Mouse (Mus musculus) midbrain, embryonic 11.5 days (tissue): ENCODE measurements around the gene Olfr1175-ps. TPM values are rescaled to one million over a fixed set of nuclear protein-coding genes. Genes with fewer than 3 reads are reported as not detected.
A peak's percentile ranks its signal among the peaks of the same experiment; 100 is the strongest.

ENCODE experiments used
- ATAC-seq: fragments of 200-750 bp; cut with Nextera tagmentation; 2 replicates; pipeline ENCODE4 v1.8.0; 2017; ENCODE audit warnings: moderate TSS enrichment, moderate library complexity; ENCODE audit not compliant: low FRiP score
- DNase-seq: peaks from one replicate; pipeline ENCODE4 v3.0.0; 2015; ENCODE audit warnings: low spot score; ENCODE audit errors: missing footprints
- H3K27ac ChIP-seq: fragments of 300-500 bp; sonication (generic); 2 replicates; pipeline ENCODE4 v1.5.1; 2014; ENCODE audit warnings: low read depth, low read length
- H3K27me3 ChIP-seq: fragments of 300-500 bp; sonication (generic); 2 replicates; pipeline ENCODE4 v1.6.1; 2014; ENCODE audit warnings: mild to moderate bottlenecking, low read length, moderate library complexity, mixed read lengths; ENCODE audit not compliant: control insufficient read depth, insufficient read depth
- H3K36me3 ChIP-seq: fragments of 300-500 bp; sonication (generic); 2 replicates; pipeline ENCODE4 v1.6.1; 2014; ENCODE audit warnings: mild to moderate bottlenecking, low read length, moderate library complexity, mixed read lengths; ENCODE audit not compliant: control insufficient read depth, insufficient read depth
- H3K4me1 ChIP-seq: fragments of 300-500 bp; sonication (generic); 2 replicates; pipeline ENCODE4 v1.6.1; 2014; ENCODE audit warnings: low read length; ENCODE audit not compliant: control insufficient read depth, insufficient read depth
- H3K4me2 ChIP-seq: fragments of 300-500 bp; sonication (generic); 2 replicates; pipeline ENCODE4 v1.6.1; 2014; ENCODE audit warnings: mild to moderate bottlenecking, moderate library complexity
- H3K4me3 ChIP-seq: fragments of 300-500 bp; sonication (generic); 2 replicates; pipeline ENCODE4 v1.5.1; 2014; ENCODE audit warnings: low read depth, low read length
- H3K9ac ChIP-seq: fragments of 300-500 bp; sonication (generic); 2 replicates; pipeline ENCODE4 v1.6.1; 2014; ENCODE audit warnings: low read length
- H3K9me3 ChIP-seq: fragments of 300-500 bp; sonication (generic); 2 replicates; pipeline ENCODE4 v1.6.1; 2016; ENCODE audit warnings: low read length; ENCODE audit not compliant: control insufficient read depth
- WGBS: fragments of 180-500 bp; shearing (Covaris S2); extraction: QIAGEN DNeasy Blood & Tissue Kit; methylation state at CpG from one replicate; pipeline ENCODE4 v1.1.7; 2014; 5-methylcytosine and 5-hydroxymethylcytosine counted together
- polyA plus RNA-seq: library from polyadenylated mRNA; unstranded; fragments of >200 nt; fragmentation: Nextera tagmentation; extraction: Ambion mirVana; gene quantifications from 2 replicates; pipeline ENCODE4 v1.2.1, GENCODE M21; 2014

The Olfr1175-ps gene
- not detected in 2 replicates for polyA plus RNA-seq

GRCm38 (mm10) chr2:88327115-88327514, at the start of gene Olfr1175-ps:
Olfr1175-ps (minus strand) TSS chr2:88327215.
- ATAC-seq (no peak), DNase-seq (no peak)
- Histone ChIP-seq H3K4me1 (no peaks in the 10 kb centered on the region), H3K9me3 (no peaks in the 10 kb centered on the region), H3K9ac (no peak within 1 kb of the TSS), H3K27me3 (no peaks in the 10 kb centered on the region), H3K4me2 (no peak within 1 kb of the TSS), H3K27ac (no peak within 1 kb of the TSS), H3K4me3 (no peak within 1 kb of the TSS), H3K36me3 (no peaks in the 10 kb centered on the region)
- 96% methylated on average over 2 of the region's 2 CpGs for WGBS

GRCm38 (mm10) chr2:88356304-88356703, 29.3 kb upstream of the Olfr1175-ps start:
- no peaks in the 10 kb centered on the region for H3K9me3 ChIP-seq
- no peaks in the 10 kb centered on the region for H3K4me1 ChIP-seq
- H3K4me2 ChIP-seq = no peak overlapping the region
- ATAC-seq (peak; percentile 55; the same call in 1 of the 2 replicates), DNase-seq (peak; percentile 89)
- H3K36me3 ChIP-seq = no peaks in the 10 kb centered on the region
- 2% methylated on average over 2 of the region's 2 CpGs for WGBS
- no peak overlapping the region for H3K4me3 ChIP-seq
- no peaks in the 10 kb centered on the region for H3K27me3 ChIP-seq
- H3K27ac ChIP-seq = no peak overlapping the region
- no peak overlapping the region for H3K9ac ChIP-seq

GRCm38 (mm10) chr2:88346392-88346791, 19.4 kb upstream of the Olfr1175-ps start, which contains the start of gene Olfr1177-ps:
Olfr1177-ps (minus strand) TSS chr2:88346492.
- no peak within 1 kb of the TSS for H3K4me3 ChIP-seq
- no peaks in the 10 kb centered on the region for H3K9me3 ChIP-seq
- no peak within 1 kb of the TSS for H3K27ac ChIP-seq
- no peaks in the 10 kb centered on the region for H3K36me3 ChIP-seq
- H3K9ac ChIP-seq = no peak within 1 kb of the TSS
- DNase-seq (no peak), ATAC-seq (no peak)
- H3K4me2 ChIP-seq = no peak within 1 kb of the TSS
- H3K4me1 ChIP-seq = no peaks in the 10 kb centered on the region
- no peaks in the 10 kb centered on the region for H3K27me3 ChIP-seq
- WGBS = 83% methylated on average over 1 of the region's 1 CpGs

- Histone ChIP-seq H3K27me3 (no peaks in the 10 kb centered on the region), H3K27ac (no peak within 1 kb of the TSS), H3K4me3 (no peak within 1 kb of the TSS), H3K4me1 (no peaks in the 10 kb centered on the region), H3K9me3 (no peaks in the 10 kb centered on the region), H3K9ac (no peak within 1 kb of the TSS), H3K4me2 (no peak within 1 kb of the TSS), H3K36me3 (no peaks in the 10 kb centered on the region)
- DNase-seq = no peak
- ATAC-seq = no peak
- WGBS = 81% methylated on average over 1 of the region's 1 CpGs
These were observed 9.4 kb upstream of the Olfr1175-ps start, which contains the start of gene Olfr1176 for GRCm38 (mm10) chr2:88336421-88336820. Olfr1176 (plus strand) TSS chr2:88336721.

- no peak within 1 kb of the TSS for H3K9ac ChIP-seq
- DNase-seq (no peak), ATAC-seq (no peak)
- no peaks in the 10 kb centered on the region for H3K9me3 ChIP-seq
- H3K4me2 ChIP-seq = no peak within 1 kb of the TSS
- H3K4me1 ChIP-seq = no peaks in the 10 kb centered on the region
- no peak within 1 kb of the TSS for H3K4me3 ChIP-seq
- WGBS = 92% methylated on average over 4 of the region's 4 CpGs
- H3K27ac ChIP-seq = no peak within 1 kb of the TSS
- no peaks in the 10 kb centered on the region for H3K27me3 ChIP-seq
- H3K36me3 ChIP-seq = no peaks in the 10 kb centered on the region
These were observed 12.0 kb downstream of the Olfr1175-ps start, which contains the start of gene Olfr1174-ps for GRCm38 (mm10) chr2:88315035-88315434. Olfr1174-ps (minus strand) TSS chr2:88315135.

- Histone ChIP-seq H3K9ac (no peak within 1 kb of the TSS), H3K4me2 (no peak within 1 kb of the TSS), H3K4me1 (no peaks in the 10 kb centered on the region), H3K4me3 (no peak within 1 kb of the TSS), H3K27me3 (no peaks in the 10 kb centered on the region), H3K9me3 (no peaks in the 10 kb centered on the region), H3K36me3 (no peaks in the 10 kb centered on the region), H3K27ac (no peak within 1 kb of the TSS)
- no peak for DNase-seq
- ATAC-seq = no peak
These were observed 47.2 kb downstream of the Olfr1175-ps start, which contains the start of gene Olfr1173 for GRCm38 (mm10) chr2:88279775-88280174. Olfr1173 (minus strand) TSS chr2:88279875.

Other genes starting within 250 kb of the Olfr1175-ps start
- gene Olfr1164, start 233.2 kb downstream of the Olfr1175-ps start, polyA plus RNA-seq = not detected in 2 replicates
- not detected in 2 replicates for gene Olfr1166, start 198.9 kb downstream of the Olfr1175-ps start, polyA plus RNA-seq
- not detected in 2 replicates for gene Olfr1167, start 172.0 kb downstream of the Olfr1175-ps start, polyA plus RNA-seq
- gene Olfr1168, start 145.3 kb downstream of the Olfr1175-ps start, polyA plus RNA-seq = not detected in 2 replicates
- not detected in 2 replicates for gene Olfr1170, start 98.9 kb downstream of the Olfr1175-ps start, polyA plus RNA-seq
- gene Olfr1173, start 47.3 kb downstream of the Olfr1175-ps start, polyA plus RNA-seq = not detected in 2 replicates
- not detected in 2 replicates for gene Olfr1174-ps, start 12.1 kb downstream of the Olfr1175-ps start, polyA plus RNA-seq
- not detected in 2 replicates for gene Olfr1176, start 9.5 kb upstream of the Olfr1175-ps start, polyA plus RNA-seq
- not detected in 2 replicates for gene Olfr1177-ps, start 19.3 kb upstream of the Olfr1175-ps start, polyA plus RNA-seq
- not detected in 2 replicates for gene Olfr1178, start 59.8 kb upstream of the Olfr1175-ps start, polyA plus RNA-seq
- not detected in 2 replicates for gene Olfr1179, start 79.2 kb upstream of the Olfr1175-ps start, polyA plus RNA-seq
- gene Olfr1180, start 91.9 kb upstream of the Olfr1175-ps start, polyA plus RNA-seq = not detected in 2 replicates
- gene Olfr1181, start 99.0 kb upstream of the Olfr1175-ps start, polyA plus RNA-seq = not detected in 2 replicates
- not detected in 2 replicates for gene Gm13757, start 121.9 kb upstream of the Olfr1175-ps start, polyA plus RNA-seq
- not detected in 2 replicates for gene Olfr1183, start 127.7 kb upstream of the Olfr1175-ps start, polyA plus RNA-seq
- not detected in 2 replicates for gene Olfr1184, start 156.4 kb upstream of the Olfr1175-ps start, polyA plus RNA-seq
- gene Olfr1185-ps1, start 166.1 kb upstream of the Olfr1175-ps start, polyA plus RNA-seq = not detected in 2 replicates
- not detected in 2 replicates for gene Olfr1186, start 191.3 kb upstream of the Olfr1175-ps start, polyA plus RNA-seq
- gene Olfr1188, start 229.7 kb upstream of the Olfr1175-ps start, polyA plus RNA-seq = not detected in 2 replicates